Mouse (Mus musculus) E14TG2a.4 (cell line): ENCODE results near the gene Lin7b.

Experiments
- H3K27me3 ChIP-seq: 2 replicates; pipeline ENCODE4 v1.6.1; 2014; ENCODE audit warnings: low read length, control low read depth; ENCODE audit not compliant: insufficient read depth
- H3K36me3 ChIP-seq: 2 replicates; pipeline ENCODE4 v1.6.1; 2014; ENCODE audit warnings: low read length, control low read depth; ENCODE audit not compliant: insufficient read depth
- H3K4me1 ChIP-seq: replicated peaks from 2 replicates; pipeline ENCODE4 v1.6.1; 2014; ENCODE audit warnings: low read depth, low read length, control low read depth
- H3K4me3 ChIP-seq: replicated peaks from 2 replicates; pipeline ENCODE4 v1.5.1; 2014; ENCODE audit warnings: mild to moderate bottlenecking, low read length
- H3K9me3 ChIP-seq: 2 replicates; pipeline ENCODE4 v1.6.1; 2014; ENCODE audit warnings: low read length, control low read depth
- CTCF ChIP-seq: conservative IDR thresholded peaks from 2 replicates; pipeline ENCODE4 v1.5.1; 2014; ENCODE audit warnings: low read length
- NANOG ChIP-seq: IDR thresholded peaks from 2 replicates; pipeline ENCODE4 v1.6.1; 2014; ENCODE audit warnings: borderline replicate concordance, low read length, mixed read lengths
- POU5F1 ChIP-seq: IDR thresholded peaks from 2 replicates; pipeline ENCODE4 v1.6.1; 2014; ENCODE audit warnings: low read length, borderline replicate concordance

The Lin7b gene

DNA sequence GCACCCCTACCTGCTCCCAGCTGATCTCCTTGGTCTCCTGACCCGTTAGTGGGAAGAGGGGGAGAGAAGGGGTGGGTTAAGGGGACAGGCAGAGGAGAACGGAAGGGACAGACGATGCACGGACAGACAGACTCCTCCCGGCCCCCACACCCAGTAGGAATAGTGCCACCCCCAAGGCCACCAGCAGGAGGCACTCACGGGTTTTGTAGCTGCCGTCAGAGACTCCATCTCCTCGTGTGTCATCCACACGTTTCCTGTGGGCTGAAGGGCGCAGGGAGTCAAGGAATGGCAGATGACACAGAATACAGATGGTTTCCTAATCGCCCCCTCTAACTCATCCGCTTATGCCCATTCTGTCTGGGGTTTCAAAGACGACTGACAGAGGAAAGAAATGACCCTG, 26.8 kb downstream of the Lin7b start:
- peaks cover 12% of the 10 kb centered on the region; the same call in 1 of the 2 replicates for H3K9me3 ChIP-seq

DNA sequence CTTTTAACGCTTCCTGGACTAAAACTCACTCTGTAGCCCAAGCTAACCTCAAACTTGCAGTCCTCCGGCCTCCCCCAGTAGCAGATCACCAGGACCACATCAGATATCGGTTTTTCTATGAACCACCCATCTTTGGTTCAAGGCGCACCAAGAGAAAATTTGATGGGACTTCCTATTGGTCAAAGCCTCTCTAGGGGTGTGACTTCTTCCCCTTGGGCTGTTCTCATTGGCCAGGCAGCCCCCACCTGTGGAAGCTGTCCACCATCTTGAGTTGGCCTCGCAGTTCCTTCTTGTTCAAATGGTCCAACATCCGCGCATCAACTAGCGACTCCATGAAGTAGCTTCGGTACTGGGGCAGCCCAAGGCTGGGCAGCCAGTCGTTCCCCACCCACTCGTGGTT, 28.3 kb downstream of the Lin7b start:
- Histone ChIP-seq H3K4me1 (peaks cover 82% of the 10 kb centered on the region), H3K27me3 (no peaks in the 10 kb centered on the region; the same call in 1 of the 2 replicates), H3K9me3 (peaks cover 8% of the 10 kb centered on the region; the same call in 1 of the 2 replicates), H3K4me3 (peak overlapping the region; percentile 79), H3K36me3 (peaks cover 5% of the 10 kb centered on the region; the same call in 1 of the 2 replicates)
- no peak for TF ChIP-seq POU5F1
- no peak for TF ChIP-seq NANOG
- TF ChIP-seq CTCF, result no peak

More for the DNA sequence above, 26.8 kb downstream of the Lin7b start:
- H3K4me3 ChIP-seq, result peak overlapping the region; percentile 61
- H3K36me3 ChIP-seq, result peaks cover 5% of the 10 kb centered on the region; the same call in 1 of the 2 replicates
- TF ChIP-seq CTCF, result peak; percentile 81
- TF ChIP-seq POU5F1, result no peak
- no peak for TF ChIP-seq NANOG
- peaks cover 72% of the 10 kb centered on the region for H3K4me1 ChIP-seq
- H3K27me3 ChIP-seq, result peaks cover 6% of the 10 kb centered on the region; the same call in 1 of the 2 replicates

- Histone ChIP-seq H3K27me3 (peaks cover 3% of the 10 kb centered on the region; the same call in 1 of the 2 replicates), H3K4me3 (peak overlapping the region; percentile 79)
- TF ChIP-seq POU5F1, result no peak
- TF ChIP-seq CTCF, result peak; percentile 76
Observed at GRCm38 (mm10) chr7:45341303-45341702, 29.1 kb downstream of the Lin7b start.

GRCm38 (mm10) chr7:45340669-45341068, 29.7 kb downstream of the Lin7b start:
- TF ChIP-seq NANOG, result no peak
- no peak for TF ChIP-seq CTCF
- no peak for TF ChIP-seq POU5F1
- peak overlapping the region; percentile 79 for H3K4me3 ChIP-seq
- H3K27me3 ChIP-seq, result peaks cover 3% of the 10 kb centered on the region; the same call in 1 of the 2 replicates
- peaks cover 73% of the 10 kb centered on the region for H3K4me1 ChIP-seq
- peaks cover 5% of the 10 kb centered on the region; the same call in 1 of the 2 replicates for H3K36me3 ChIP-seq
- peaks cover 8% of the 10 kb centered on the region; the same call in 1 of the 2 replicates for H3K9me3 ChIP-seq

More at GRCm38 (mm10) chr7:45341303-45341702, 29.1 kb downstream of the Lin7b start:
- peaks cover 8% of the 10 kb centered on the region; the same call in 1 of the 2 replicates for H3K9me3 ChIP-seq
- peaks cover 75% of the 10 kb centered on the region for H3K4me1 ChIP-seq
- H3K36me3 ChIP-seq, result peaks cover 5% of the 10 kb centered on the region; the same call in 1 of the 2 replicates

DNA sequence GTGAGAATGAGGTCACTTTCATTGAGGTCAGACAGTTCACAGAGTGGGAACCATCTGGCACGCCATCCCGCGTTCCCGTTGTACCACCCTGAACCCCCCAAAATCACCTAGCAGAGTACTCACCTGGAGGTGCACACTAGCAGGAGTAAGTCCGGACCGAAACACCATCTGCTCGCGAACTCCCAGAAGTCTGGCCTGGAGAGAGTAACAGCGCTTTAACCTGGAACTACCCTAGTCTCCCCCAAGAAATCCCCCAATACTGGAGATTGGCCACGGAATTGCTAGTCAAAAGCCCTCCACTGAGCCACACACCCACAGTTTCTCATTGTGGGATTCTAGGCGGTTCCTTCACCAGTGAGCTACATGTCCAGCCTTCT, 30.3 kb downstream of the Lin7b start:
- Histone ChIP-seq H3K27me3 (peaks cover 3% of the 10 kb centered on the region; the same call in 1 of the 2 replicates), H3K9me3 (peaks cover 8% of the 10 kb centered on the region; the same call in 1 of the 2 replicates), H3K4me1 (peaks cover 77% of the 10 kb centered on the region), H3K4me3 (peak overlapping the region; percentile 79), H3K36me3 (peaks cover 5% of the 10 kb centered on the region; the same call in 1 of the 2 replicates)
- TF ChIP-seq POU5F1 (no peak), CTCF (no peak), NANOG (no peak)

DNA sequence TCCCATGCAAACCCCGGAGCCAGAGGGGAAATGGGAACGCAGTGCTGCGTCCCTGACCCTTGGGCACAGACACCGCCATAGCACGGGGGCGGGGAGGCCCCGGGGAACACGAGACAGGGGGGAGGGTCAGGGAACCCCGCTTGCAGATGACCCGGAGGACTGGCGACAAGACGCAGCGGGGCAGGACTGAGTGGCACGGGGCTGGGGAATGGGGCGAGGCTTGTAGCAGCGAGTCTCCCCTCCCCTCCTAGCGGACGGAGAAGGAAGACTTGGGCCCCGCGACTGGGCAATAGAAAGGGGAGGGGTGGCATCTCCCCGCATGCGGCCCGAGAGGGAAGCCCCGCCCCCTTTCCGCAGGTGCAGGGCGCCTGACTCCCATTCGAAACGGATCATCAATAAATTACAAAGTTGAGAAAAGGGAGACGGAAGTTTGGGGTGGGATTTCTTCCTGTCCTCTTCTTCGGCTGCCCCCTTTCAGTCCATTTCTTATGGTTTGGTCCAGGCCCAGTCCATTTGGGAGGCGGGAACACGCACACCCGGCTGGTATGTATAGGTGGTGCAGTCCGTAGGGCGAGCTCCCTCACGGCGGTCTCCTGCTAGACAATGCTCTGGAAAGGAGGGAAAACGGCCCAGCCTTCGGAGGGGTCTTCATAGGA, 30.8 kb downstream of the Lin7b start:
- Histone ChIP-seq H3K4me3 (peak overlapping the region; percentile 79), H3K4me1 (peaks cover 82% of the 10 kb centered on the region), H3K9me3 (peaks cover 8% of the 10 kb centered on the region; the same call in 1 of the 2 replicates), H3K27me3 (peaks cover 3% of the 10 kb centered on the region; the same call in 1 of the 2 replicates), H3K36me3 (peaks cover 5% of the 10 kb centered on the region; the same call in 1 of the 2 replicates)
- TF ChIP-seq NANOG (no peak), CTCF (no peak), POU5F1 (no peak)

GRCm38 (mm10) chr7:45338161-45338911, 32.0 kb downstream of the Lin7b start:
- Histone ChIP-seq H3K4me1 (peaks cover 84% of the 10 kb centered on the region), H3K9me3 (peaks cover 8% of the 10 kb centered on the region; the same call in 1 of the 2 replicates), H3K36me3 (peaks cover 5% of the 10 kb centered on the region; the same call in 1 of the 2 replicates), H3K4me3 (peak overlapping the region; percentile 79), H3K27me3 (peaks cover 3% of the 10 kb centered on the region; the same call in 1 of the 2 replicates)
- no peak for TF ChIP-seq NANOG
- no peak for TF ChIP-seq CTCF
- TF ChIP-seq POU5F1, result no peak

DNA sequence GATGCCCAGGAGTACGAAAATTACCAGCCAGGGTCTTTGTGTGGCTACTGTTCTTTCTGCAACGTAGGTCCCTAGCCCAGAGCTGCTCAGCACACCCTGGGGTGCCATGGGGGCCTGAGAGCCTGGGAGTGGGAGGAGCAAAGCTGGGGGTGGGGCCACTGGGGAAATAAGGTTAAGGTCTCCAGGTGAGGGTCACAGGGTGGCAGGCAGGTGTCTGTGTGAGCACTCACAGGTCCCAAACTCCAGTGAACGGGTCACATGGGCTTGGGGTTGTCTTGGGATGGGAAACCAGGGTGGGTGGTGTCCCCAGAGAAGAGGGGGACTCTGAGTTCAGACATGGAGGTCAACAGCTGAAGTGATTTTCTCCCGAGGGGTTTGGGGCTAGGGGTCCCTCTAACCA, 32.9 kb downstream of the Lin7b start:
- H3K9me3 ChIP-seq, result peaks cover 8% of the 10 kb centered on the region; the same call in 1 of the 2 replicates
- peaks cover 80% of the 10 kb centered on the region for H3K4me1 ChIP-seq
- peak overlapping the region; percentile 39; the same call in 1 of the 2 replicates for H3K4me3 ChIP-seq
- peaks cover 5% of the 10 kb centered on the region; the same call in 1 of the 2 replicates for H3K36me3 ChIP-seq
- TF ChIP-seq POU5F1 (no peak), CTCF (no peak), NANOG (no peak)
- peaks cover 3% of the 10 kb centered on the region; the same call in 1 of the 2 replicates for H3K27me3 ChIP-seq
